Mouse (Mus musculus) megakaryocyte, embryonic 14.5 days (primary cell): ENCODE results near the gene Grap. TPM values are rescaled to one million over a fixed set of nuclear protein-coding genes. Genes with fewer than 3 reads are reported as not detected.
"Not testable (repeated sequence)": the region's sequence is repeated elsewhere in the genome, so short reads cannot be mapped to it uniquely, and the experiment has no call there.

Experiments used
- H3K27me3 ChIP-seq: replicated peaks from 2 replicates; pipeline ENCODE3; 2012; ENCODE audit warnings: inconsistent platforms
- H3K36me3 ChIP-seq: replicated peaks from 2 replicates; pipeline ENCODE3; 2012; ENCODE audit warnings: low read length, inconsistent platforms, mixed read lengths
- H3K4me1 ChIP-seq: 2 replicates; pipeline ENCODE4 v1.6.1; 2012; ENCODE audit warnings: inconsistent platforms
- H3K4me3 ChIP-seq: replicated peaks from 2 replicates; pipeline ENCODE3; 2012; ENCODE audit warnings: moderate library complexity, mild to moderate bottlenecking, inconsistent platforms
- H3K9me3 ChIP-seq: 2 replicates; pipeline ENCODE4 v1.6.1; 2012; ENCODE audit warnings: inconsistent platforms
- FLI1 ChIP-seq: IDR thresholded peaks from 2 replicates; pipeline ENCODE4 v1.6.1; 2012; ENCODE audit warnings: low read length, inconsistent platforms, mixed read lengths
- GATA1 ChIP-seq: IDR thresholded peaks from 3 replicates; pipeline ENCODE4 v1.6.1; 2012; ENCODE audit warnings: mixed read lengths, low read length, inconsistent platforms, borderline replicate concordance
- polyA plus RNA-seq: library from polyadenylated mRNA; stranded (reverse); fragments of >175 nt; gene quantifications from 2 replicates; pipeline ENCODE4 v1.2.3, GENCODE M21; 2012; ENCODE audit warnings: low replicate concordance; ENCODE audit not compliant: insufficient read depth

Gene Grap
- polyA plus RNA-seq, 1 experiment = 14.2 TPM

GRCm38 (mm10) chr11:61638764-61639536 is 14.1 kb upstream of the Grap start:
- Histone ChIP-seq H3K36me3 (no peaks in the 10 kb centered on the region), H3K4me1 (peaks cover 3% of the 10 kb centered on the region; the same call in 1 of the 2 replicates), H3K27me3 (peaks cover 81% of the 10 kb centered on the region), H3K4me3 (no peak overlapping the region), H3K9me3 (peaks cover 17% of the 10 kb centered on the region)
- no peak for TF ChIP-seq GATA1
- no peak for TF ChIP-seq FLI1

GRCm38 (mm10) chr11:61639601-61640177 is 13.4 kb upstream of the Grap start:
- Histone ChIP-seq H3K9me3 (peaks cover 17% of the 10 kb centered on the region), H3K27me3 (peaks cover 83% of the 10 kb centered on the region), H3K4me1 (peaks cover 3% of the 10 kb centered on the region; the same call in 1 of the 2 replicates), H3K4me3 (no peak overlapping the region), H3K36me3 (no peaks in the 10 kb centered on the region)
- TF ChIP-seq FLI1 (no peak), GATA1 (no peak)

GRCm38 (mm10) chr11:61640585-61640984 is 12.5 kb upstream of the Grap start:
- H3K4me3 ChIP-seq, H3K36me3 ChIP-seq, H3K4me1 ChIP-seq: not testable (repeated sequence)
- Histone ChIP-seq H3K9me3 (peaks cover 17% of the 10 kb centered on the region), H3K27me3 (peaks cover 83% of the 10 kb centered on the region)

GRCm38 (mm10) chr11:61642106-61642505 is 11.0 kb upstream of the Grap start:
- TF ChIP-seq FLI1 (no peak), GATA1 (no peak)
- peaks cover 3% of the 10 kb centered on the region; the same call in 1 of the 2 replicates for H3K4me1 ChIP-seq
- H3K4me3 ChIP-seq = no peak overlapping the region
- peaks cover 17% of the 10 kb centered on the region for H3K9me3 ChIP-seq
- no peaks in the 10 kb centered on the region for H3K36me3 ChIP-seq
- peaks cover 90% of the 10 kb centered on the region for H3K27me3 ChIP-seq

GRCm38 (mm10) chr11:61643184-61643961 is 9.7 kb upstream of the Grap start:
- H3K36me3 ChIP-seq = no peaks in the 10 kb centered on the region
- H3K4me1 ChIP-seq = peaks cover 13% of the 10 kb centered on the region
- H3K27me3 ChIP-seq = peaks cover 90% of the 10 kb centered on the region
- peaks cover 4% of the 10 kb centered on the region for H3K9me3 ChIP-seq
- TF ChIP-seq GATA1 (no peak), FLI1 (no peak)
- H3K4me3 ChIP-seq = no peak overlapping the region

- Histone ChIP-seq H3K27me3 (peaks cover 90% of the 10 kb centered on the region), H3K4me1 (peaks cover 19% of the 10 kb centered on the region)
Measured at GRCm38 (mm10) chr11:61644576-61645326, 8.3 kb upstream of the Grap start.

GRCm38 (mm10) chr11:61645357-61645857 is 7.7 kb upstream of the Grap start:
- no peaks in the 10 kb centered on the region for H3K9me3 ChIP-seq
- peaks cover 90% of the 10 kb centered on the region for H3K27me3 ChIP-seq
- no peaks in the 10 kb centered on the region for H3K36me3 ChIP-seq
- peaks cover 19% of the 10 kb centered on the region for H3K4me1 ChIP-seq
- no peak overlapping the region for H3K4me3 ChIP-seq
- no peak for TF ChIP-seq FLI1
- TF ChIP-seq GATA1 = no peak

More at GRCm38 (mm10) chr11:61644576-61645326, 8.3 kb upstream of the Grap start:
- Histone ChIP-seq H3K4me3 (no peak overlapping the region), H3K36me3 (no peaks in the 10 kb centered on the region), H3K9me3 (no peaks in the 10 kb centered on the region)
- TF ChIP-seq GATA1 (no peak), FLI1 (no peak)

- Histone ChIP-seq H3K4me3 (no peak overlapping the region), H3K4me1 (peaks cover 19% of the 10 kb centered on the region), H3K36me3 (no peaks in the 10 kb centered on the region), H3K9me3 (no peaks in the 10 kb centered on the region), H3K27me3 (peaks cover 86% of the 10 kb centered on the region)
- no peak for TF ChIP-seq FLI1
- no peak for TF ChIP-seq GATA1
Measured at GRCm38 (mm10) chr11:61646499-61647039, 6.5 kb upstream of the Grap start.
